Mouse (Mus musculus) layer of hippocampus, postnatal 10 days (tissue): ENCODE data around the gene Gmeb2. TPM values are rescaled to one million over a fixed set of nuclear protein-coding genes. Genes with fewer than 3 reads are reported as not detected.

Experiments used
- DNase-seq, 2 experiments: peaks; one replicate each; pipeline ENCODE4 v3.0.0; 2021; ENCODE audit warnings: low spot score in 2 of 2
- long read RNA-seq: library from polyadenylated mRNA; stranded (forward); transcript quantifications from one replicate; pipeline ENCODE4 v2.0.0, GENCODE M21; 2023
- total RNA-seq, 2 experiments: library from RNA; stranded (reverse); gene quantifications; 2 replicates each; pipeline ENCODE4 v1.2.3; 2021

Gmeb2 gene
- 10 to 100 TPM; 17.5 to 18.6 TPM for total RNA-seq
- long read RNA-seq, full-length matches to known transcripts, result 1 of 1 reads
- long read RNA-seq, partial matches to known transcripts, result 0 of 1 reads
- long read RNA-seq, other reads (novel, unspliced or antisense), result 0 of 1 reads

GRCm38 (mm10) chr2:181287958-181288350 is at the start of gene Gmeb2:
TSS of gene Gmeb2 (minus strand) at chr2:181288035.
- peak; percentile 86 to 92 for DNase-seq

GRCm38 (mm10) chr2:181334023-181334422 is 46.2 kb upstream of the Gmeb2 start:
- DNase-seq, result peak; percentile 69 to 78

DNA sequence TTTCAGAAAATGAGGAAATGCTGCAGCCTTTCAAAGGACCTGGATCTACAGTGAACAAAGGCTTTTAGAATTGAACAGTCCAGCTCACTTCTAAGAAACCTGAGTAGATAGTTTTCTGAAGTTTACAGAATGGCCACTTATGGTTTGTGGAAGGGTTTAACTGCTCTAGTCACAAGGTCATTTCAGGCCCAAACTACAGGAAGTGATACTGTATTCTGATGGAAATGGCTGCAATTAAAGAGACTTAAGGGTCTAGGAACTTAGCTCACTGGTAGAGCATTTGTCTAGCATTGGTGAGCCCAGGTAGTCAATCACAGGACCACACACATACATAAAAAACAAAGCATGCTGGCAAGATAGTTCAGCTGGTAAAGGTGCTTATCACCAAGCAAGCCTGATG is 44.7 kb upstream of the Gmeb2 start:
- DNase-seq, result no peak

GRCm38 (mm10) chr2:181326098-181326497 is 38.3 kb upstream of the Gmeb2 start:
- no peak for DNase-seq

GRCm38 (mm10) chr2:181322136-181322535 is 34.3 kb upstream of the Gmeb2 start:
- DNase-seq, result no peak

DNA sequence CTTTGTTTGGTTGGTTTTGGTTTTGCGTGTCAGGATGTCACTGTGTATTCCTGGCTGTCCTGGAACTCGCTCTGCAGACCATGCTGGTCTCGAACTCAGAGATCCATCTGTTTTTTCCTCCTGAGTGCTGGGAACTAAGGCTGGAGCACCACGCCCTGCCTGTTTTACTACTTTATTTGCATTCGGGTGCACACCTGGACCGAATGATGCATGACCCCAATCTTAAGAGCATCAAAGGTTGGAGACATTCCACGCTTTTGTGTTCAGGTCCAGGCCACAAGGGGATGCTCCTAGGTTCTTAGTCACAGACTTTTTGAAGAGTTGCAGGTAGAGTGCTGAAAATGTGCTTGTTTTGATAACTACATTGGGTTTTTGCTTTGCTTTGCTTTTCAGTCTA is 32.3 kb upstream of the Gmeb2 start:
- no peak for DNase-seq

DNA sequence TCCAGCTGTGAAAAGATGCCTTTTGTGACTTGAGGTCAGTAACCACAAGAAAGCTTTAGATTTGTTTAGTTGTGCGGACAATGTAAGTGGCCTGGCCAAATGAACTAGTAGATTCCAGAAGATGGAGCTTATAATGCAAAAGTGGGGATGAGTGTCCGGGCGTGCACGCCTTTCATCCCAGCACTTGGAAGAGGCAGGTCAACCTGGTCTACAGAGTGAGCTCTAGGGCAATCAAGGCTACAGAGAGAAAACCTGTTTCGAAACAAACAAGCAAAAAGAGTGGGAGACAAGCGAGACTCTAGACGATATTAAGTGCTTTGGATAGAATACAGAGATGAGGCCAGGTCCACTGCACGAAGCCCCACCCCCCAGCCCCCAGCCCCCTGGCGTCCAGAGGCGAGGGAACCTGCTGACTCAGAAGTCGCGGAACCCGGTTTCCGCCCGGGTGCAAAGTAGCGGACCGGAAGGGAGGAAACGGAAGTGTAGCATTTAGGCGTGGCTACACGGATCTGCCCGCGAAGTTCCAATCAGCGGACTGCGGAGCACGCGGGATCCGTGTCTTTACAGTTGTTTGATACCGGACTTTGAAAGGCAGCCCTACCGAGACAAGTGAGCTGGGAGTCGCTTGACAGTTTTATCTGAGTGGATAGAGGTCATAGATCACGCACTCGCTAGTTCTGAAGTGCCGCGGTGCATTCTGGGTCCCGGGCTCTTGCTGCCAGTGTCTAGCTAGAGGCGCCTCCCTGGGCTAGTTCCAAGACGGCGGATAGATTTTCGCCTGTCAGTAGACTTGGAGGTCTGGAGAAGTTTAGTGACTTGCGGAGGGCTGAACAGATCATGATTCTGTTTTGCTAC is 31.6 kb upstream of the Gmeb2 start, which contains the start of gene Rtel1:
Gene Rtel1, plus strand, starts transcription at position 492 of the 855 bp plus-strand sequence.
- peak; percentile 86 for DNase-seq

DNA sequence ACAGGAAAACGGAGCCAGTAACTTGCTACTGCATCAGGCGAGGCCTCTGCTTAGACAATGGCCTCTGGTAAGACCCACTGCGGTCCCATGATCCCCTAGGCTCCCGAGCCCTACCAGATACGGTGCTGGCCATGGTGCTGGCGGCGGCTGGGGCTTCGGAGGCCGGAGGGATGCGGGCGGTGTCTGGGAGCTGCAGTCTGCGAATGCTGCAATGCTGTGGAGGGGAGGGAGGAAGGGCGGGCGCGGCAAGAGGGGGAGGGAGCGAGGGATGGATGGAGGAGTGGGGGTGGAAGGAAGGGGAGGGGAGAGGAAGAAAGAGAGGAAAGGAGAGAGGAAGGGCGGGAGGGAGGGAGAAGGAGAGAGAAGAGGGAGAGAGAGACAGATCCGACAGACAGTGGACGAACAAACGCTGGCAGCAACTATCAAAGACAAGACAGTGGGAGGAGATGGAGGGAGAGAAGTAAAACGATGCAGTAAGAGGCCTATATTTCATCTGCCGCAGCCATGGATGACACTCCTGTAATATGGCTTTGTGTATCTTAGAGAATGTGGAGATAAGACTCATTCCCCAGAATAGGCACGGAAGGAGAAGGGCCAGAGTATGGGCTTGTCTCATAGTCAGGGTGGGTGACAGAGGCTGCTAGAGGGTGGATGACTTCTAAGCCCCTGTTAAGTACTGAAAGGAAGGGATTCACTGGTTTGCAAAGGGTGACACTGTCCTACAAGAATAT is 26.4 kb upstream of the Gmeb2 start, which contains the start of gene Stmn3:
Gene Stmn3, minus strand, starts transcription at position 421 of the 731 bp plus-strand sequence.
- peak; percentile 80 for DNase-seq

- DNase-seq, result peak; percentile 40 to 58
These were observed 25.7 kb upstream of the Gmeb2 start for GRCm38 (mm10) chr2:181313344-181314079.

DNA sequence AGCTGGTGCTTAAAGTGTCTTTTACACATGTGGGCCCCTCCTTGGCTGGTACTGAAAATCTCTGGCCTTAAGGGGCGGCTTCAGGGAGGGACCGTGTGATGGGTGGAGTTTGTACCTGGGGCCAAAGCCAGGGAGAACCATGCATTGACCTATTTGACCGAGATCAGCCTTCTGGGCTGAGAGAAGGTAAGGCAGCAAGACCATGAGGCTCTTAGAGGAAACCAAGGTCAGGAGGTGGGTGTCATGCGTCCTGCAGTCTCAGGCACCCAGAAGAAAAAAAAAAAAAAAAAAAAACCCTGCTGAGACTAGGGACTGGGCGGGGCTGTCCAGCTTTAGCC is 25.1 kb upstream of the Gmeb2 start:
- DNase-seq, result no peak

- DNase-seq, result no peak
These were observed 24.6 kb upstream of the Gmeb2 start for GRCm38 (mm10) chr2:181312435-181312834.

DNA sequence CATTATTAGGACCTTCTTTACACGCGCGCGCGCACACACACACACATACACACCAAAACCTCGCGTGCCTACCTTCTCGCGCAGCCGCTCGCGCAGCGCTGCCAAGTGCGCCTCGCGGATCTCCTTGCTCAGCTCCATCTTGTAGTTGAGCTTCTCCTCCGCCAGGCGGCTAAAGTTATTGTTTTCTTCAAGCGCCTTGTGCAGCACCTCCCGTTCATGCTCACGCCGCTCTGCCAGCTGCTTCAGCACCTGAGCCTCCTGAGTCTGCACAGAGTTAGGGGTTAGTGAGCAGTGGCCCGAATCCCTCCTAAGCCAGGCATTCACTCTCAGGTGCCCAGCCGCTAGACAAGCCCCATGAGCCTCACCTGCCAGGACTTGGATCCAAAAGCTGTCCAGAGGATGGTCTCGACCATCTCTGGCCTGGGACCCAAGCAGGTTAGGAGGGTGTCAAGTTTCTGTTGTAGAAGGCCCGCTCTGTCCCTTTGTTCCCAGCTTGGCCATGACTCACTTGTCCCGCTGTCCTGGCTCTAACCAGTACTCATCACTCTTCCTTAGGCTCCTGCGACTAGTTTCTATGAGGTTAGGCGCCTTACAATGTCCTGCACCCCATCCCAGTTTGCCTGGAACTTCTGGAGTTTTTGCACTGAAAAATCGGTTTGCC is 19.4 kb upstream of the Gmeb2 start:
- peak; percentile 58 to 64 for DNase-seq

DNA sequence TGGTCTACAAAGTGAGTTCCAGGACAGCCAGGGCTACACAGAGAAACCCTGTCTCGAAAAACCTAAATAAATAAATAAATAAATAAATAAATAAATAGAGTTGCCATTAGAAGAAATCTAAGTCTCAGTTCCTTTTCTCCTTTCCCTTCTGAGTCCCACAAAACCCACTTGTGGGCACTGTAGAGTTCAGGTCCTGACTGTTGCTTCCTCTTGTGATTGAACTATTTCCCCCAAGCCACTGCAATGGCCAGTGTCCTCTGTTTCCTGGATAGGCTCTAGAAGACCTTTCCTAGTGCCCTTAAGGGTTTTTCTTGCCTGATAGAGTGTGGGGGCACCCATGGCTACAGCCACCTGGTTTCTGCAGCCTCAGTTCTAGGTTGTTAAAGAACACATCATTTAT is 17.1 kb upstream of the Gmeb2 start:
- DNase-seq, result no peak

GRCm38 (mm10) chr2:181302041-181302440 is 14.2 kb upstream of the Gmeb2 start:
- no peak for DNase-seq

DNA sequence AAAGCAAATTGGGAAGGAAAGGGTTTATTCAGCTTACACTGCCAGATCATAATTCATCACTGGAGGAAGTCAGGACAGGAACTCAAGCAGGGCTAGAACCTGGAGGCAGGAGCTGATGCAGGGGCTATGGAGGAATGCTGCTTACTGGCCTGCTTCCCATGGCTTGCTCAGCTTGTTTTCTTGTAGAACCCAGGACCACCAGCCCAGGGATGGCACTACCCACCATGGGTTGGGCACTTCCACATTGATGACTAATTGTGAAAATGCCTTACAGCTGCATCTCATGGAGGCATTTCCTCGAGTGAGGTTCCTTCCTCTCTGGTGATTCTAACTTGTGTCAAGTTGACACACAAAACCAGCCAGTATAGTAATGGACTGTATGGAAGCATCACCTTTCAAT is 3.1 kb upstream of the Gmeb2 start:
- DNase-seq, result no peak

GRCm38 (mm10) chr2:181288691-181289090 is 856 bp upstream of the Gmeb2 start:
- no peak for DNase-seq

DNA sequence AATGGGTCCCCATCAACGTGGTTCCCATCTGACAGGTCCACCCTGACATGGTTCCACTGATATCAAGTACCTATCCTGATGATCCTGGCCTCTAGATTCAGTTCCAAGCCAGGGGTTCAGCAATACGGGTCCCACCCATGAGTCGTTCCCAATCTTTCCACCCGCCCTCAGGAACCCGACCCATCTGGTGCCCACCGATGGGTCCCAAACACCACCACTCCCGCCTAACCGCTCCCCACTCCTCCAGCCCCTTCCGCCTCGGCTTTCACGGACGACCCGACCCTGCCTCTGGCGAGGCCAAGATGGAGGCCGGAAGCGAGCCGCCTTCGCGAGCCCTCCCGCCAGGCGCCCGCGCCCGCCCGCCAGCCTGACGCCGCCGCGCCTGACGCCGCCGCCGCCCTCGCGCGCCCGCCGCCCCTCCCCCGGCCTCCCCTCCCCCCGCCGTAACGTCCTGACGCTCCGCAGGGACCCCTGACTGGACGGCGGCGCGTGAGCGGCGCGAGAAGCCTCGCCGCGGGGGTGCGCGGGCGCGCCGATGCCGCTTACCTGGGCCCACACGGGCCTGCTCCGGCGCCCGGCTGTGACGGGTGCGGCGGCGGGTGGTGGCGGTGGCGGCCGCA is 387 bp downstream of the Gmeb2 start:
- DNase-seq, result peak; percentile 80 to 86

GRCm38 (mm10) chr2:181286629-181287337 is 1.1 kb downstream of the Gmeb2 start:
- no peak for DNase-seq

- DNase-seq, result no peak
These were observed 7.9 kb downstream of the Gmeb2 start for GRCm38 (mm10) chr2:181279968-181280367.

- DNase-seq, result no peak
These were observed 10.0 kb downstream of the Gmeb2 start for GRCm38 (mm10) chr2:181277866-181278265.
